Mouse (Mus musculus) right cerebral cortex, postnatal 25 days (tissue): ENCODE measurements around the gene Epha6.
A peak's percentile ranks its signal among the peaks of the same experiment; 100 is the strongest.

Experiments used
- DNase-seq: peaks from one replicate; pipeline ENCODE4 v3.0.0; 2022

Epha6 gene

GRCm38 (mm10) chr16:60264719-60265508 is 340.4 kb downstream of the Epha6 start:
- no peak for DNase-seq

DNA sequence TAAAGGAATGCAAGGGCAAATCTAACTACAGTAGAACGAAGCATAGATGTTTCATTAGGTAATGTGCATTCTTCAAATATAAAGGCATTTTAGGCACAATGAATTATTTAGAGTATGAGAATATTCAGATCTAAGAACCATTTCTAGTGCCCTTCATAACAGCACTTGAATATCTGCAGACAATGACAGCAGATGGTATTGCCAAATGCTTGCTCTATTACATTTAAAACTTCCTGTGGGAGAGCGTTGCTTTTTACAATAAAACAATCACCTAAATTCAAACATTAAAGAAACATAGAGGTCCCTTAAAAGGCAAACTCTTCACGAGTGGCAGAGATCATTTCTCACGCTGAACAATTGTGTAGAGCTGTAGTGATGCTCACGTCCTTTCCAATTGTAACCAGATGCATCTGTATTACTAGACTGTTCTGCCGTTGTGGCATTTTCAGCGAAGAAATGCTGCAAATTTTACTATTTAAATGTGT is 347.1 kb downstream of the Epha6 start:
- no peak for DNase-seq

DNA sequence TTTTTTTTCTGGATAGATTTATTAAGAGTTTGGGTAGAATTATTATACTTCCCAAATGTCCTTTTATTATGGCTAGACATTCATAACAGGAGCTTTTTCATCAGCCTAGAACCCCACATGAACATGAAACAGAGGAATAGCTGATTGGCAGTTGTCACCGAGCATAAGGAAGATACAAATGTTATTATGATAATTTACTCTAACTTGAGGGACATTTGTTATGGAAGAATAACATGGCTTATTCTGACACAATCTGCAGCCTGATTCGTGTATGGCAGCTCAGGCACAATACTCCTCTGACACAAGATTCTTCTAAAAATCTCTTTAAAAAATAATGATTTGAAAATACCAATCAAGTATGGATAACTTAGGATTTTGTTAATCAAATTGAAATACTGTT is 347.7 kb downstream of the Epha6 start:
- DNase-seq: no peak

DNA sequence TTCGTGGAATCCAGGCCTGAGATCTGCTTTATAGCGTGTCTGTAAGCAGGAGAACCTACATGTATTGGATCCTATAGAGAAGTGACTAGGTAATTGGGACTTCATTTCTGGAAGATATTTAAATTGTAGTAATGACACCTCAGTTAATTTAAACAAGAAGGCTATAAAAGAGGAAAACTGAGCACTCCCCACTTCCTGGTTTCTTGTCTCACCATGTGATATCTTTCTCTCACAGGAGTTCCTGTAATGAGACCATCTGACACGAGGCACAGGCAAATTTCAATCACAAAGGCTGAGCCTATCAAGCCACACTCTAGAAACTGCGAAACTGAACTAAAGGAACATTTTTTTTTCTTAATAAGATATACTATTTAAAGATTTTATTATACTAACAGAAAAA is 348.3 kb downstream of the Epha6 start:
- no peak for DNase-seq

DNA sequence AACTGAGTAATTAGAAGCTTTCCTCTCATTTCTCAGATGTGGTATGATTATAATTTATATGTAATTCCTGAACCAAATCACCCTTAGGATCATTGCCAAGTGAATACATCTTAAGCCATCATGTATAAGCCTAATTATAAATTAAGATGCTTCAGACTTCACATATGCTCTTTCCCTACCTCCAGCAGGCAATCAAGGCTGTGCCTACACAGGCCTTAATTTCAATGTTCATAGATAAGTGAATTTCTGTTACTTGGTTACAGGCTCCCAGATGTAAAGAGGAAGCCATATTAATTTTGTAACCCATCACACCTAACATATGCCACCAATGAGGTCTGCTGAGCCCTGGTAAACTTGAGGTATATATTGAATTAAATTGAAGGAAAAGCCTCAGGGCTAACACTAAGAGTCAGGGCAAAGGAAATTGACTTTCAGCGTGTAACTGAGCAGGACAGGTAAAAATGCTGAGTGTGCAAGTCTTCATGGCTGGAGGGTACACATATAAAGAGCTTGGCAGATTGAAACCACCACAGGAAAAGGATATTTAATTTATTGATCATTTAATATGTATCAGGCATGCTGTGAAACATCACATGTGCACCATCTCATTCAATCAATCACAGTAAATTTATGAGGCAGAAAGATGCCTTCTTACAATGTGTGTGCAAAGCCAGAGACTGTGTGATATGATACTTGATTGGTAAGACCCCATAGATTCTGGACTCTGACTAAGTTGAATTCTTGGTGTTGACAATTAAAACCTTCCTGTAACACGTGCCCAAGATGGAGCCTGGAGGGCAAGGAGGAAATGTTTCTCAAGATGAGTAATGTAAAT is 365.8 kb downstream of the Epha6 start:
- DNase-seq: no peak

- no peak for DNase-seq
These were observed 371.2 kb downstream of the Epha6 start for GRCm38 (mm10) chr16:60233985-60234766.

GRCm38 (mm10) chr16:60232982-60233381 is 372.3 kb downstream of the Epha6 start:
- no peak for DNase-seq

- DNase-seq: no peak
These were observed 396.2 kb downstream of the Epha6 start for GRCm38 (mm10) chr16:60209151-60209550.

- no peak for DNase-seq
These were observed 429.8 kb downstream of the Epha6 start for GRCm38 (mm10) chr16:60175580-60175979.

GRCm38 (mm10) chr16:60152439-60152838 is 452.9 kb downstream of the Epha6 start:
- no peak for DNase-seq

- no peak for DNase-seq
These were observed 461.0 kb downstream of the Epha6 start for GRCm38 (mm10) chr16:60144370-60144769.

GRCm38 (mm10) chr16:60121435-60121834 is 483.9 kb downstream of the Epha6 start:
- DNase-seq: no peak

DNA sequence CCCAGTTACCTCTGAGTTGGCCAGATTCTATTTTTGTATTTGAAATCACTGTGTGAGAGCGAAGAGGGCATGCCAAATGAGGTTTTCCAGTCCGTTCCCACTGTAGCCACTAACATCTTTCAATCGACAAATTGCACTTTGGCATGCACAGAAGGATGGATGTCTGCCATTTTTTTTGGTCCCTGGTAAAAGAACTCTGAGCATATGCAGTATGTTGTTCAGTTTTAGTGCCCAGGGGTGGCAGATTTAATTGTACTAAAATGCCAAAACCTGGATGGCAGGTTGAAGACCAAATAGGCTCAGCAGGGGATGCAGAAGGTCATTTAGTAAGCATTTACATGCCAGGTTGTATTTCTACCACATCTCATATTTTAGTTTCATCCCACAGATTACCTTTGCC is 503.1 kb downstream of the Epha6 start:
- DNase-seq: no peak

- no peak for DNase-seq
These were observed 510.0 kb downstream of the Epha6 start for GRCm38 (mm10) chr16:60095333-60095732.

DNA sequence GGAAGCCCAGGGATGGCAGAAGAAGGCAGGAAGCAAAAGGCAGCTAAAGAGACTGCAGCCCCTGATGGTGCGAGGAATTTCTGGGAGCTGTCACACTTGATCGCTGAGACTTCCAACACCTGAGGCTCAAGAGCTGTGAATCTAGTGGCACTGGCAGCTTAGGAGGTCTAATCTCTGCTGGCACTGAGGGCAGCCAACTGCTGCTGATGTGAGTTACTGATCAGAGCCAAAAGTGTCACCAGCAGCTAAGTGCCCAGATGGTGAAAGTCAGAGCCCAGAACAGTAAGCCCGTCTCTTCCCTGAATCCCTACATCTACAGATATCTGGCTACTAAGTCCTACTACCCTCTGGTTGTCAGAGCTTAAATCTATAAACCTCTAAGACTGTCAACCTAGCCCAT is 518.4 kb downstream of the Epha6 start:
- DNase-seq: no peak

DNA sequence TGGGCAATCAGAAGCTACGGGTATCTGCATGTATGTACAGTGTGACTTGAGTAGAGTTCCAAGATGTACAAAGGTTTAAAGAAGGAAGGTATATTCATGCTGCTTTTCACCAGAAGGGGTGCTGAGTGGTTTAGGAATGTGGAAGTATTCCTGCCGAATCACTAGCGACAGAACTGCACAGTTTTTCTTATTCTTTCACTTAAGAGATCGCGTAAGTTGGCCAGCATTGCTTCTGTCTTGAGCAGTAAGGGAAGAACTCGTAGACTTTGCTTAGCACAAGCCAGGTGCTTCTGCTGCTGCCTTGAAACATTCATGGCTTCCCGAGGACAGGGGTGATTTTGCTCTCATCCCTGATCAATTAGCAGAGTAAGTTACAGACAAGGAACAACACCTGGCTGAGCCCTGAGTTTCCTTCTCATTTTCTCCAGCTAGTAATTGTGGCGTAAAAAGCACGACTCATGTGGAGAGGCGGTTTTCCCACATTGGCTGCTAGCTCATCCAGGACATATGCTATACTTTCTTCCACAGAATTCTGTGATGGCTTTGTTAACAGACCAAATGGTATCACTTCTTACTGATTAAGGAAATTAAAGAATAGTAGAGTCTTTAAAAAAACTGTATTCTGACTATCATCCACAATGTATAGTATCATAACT is 534.7 kb downstream of the Epha6 start:
- DNase-seq: peak; percentile 25

DNA sequence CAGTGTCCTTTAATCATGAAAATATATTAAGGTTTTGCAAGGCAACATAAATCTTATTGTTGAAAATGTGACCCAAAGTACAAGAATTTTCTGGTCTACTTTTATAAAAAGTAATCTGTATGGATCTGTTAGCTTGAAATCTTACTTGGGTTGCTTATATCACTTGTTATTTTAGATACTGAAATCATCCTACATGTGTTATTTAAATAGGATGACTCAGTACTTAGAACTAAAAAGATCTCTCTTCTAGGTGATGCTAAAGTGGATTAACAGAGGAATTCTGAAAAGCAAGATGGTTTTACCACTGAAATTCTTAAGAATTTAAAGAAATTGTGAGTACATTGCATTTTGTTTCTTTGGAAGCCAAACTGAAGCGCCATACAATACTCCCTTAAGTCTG is 561.5 kb downstream of the Epha6 start:
- no peak for DNase-seq

DNA sequence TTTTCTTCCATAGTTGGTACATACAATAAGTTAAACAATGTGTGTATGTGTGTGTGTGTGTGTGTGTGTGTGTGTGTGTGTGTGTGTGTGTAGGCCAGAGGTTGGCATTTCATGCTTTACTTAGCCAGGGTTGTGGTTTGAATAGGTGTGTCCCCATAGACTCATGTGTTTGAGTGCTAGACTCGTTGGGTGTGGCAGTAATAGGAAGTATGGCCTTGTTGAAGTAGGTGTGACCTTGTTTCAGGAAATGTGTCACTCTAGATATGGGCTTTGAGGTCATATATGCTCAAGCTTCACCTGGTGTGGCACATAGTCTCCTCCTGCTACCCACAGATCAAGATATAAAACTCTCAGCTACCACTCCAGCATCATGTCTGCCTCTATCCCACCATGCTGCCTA is 577.0 kb downstream of the Epha6 start:
- DNase-seq: no peak

DNA sequence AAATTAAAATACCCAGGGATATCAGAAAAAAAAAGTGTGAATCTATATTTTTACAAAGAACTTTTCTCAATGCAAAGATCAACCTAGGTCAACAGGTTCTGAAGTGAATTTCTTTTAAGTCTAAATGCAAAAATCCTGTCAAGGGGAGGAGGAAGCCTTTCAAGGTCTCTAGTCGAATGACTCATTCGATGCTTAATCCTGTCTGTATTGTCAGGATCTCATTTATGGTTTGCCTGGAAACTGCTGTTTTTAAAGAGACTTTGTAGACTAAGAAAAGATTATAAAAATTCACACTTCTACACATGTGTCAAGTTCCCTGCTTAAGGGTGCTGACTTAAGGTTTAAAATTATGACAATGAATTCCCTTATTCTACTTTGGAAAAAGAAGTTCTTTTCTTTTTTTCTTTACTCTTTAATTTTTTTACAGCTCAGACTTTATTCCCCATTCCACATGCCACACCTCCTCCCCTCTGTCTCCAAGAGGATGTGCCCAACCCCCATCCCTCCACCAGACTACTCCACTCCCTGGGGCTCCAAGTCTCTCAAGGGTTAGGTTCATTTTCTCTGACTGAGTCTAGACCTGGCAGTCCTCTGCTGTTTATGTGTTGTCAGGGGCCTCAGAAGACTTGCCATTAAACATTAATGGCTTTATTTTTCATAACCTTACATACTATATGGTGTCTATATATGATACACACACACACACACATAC is 598.3 kb downstream of the Epha6 start:
- no peak for DNase-seq

GRCm38 (mm10) chr16:59969816-59970215 is 635.5 kb downstream of the Epha6 start:
- no peak for DNase-seq

DNA sequence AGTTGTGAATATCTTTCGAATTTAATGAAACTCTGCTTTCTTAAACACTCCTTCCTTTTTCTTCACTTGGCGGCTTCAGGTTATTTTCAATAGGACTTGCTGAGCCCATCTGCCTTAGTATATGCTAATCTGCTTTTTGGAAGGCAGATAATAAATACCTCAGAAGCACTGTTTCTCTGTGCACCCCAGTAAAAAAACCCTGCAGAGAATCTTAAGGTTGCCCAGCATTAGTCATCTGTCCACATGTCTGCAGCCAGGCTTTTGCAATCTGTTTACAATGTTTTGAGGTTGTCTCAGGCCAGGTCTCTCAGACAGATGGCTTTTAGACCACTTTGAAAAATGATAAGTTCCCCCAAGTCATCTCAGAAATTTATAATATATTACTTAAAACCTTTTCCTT is 649.6 kb downstream of the Epha6 start:
- no peak for DNase-seq

DNA sequence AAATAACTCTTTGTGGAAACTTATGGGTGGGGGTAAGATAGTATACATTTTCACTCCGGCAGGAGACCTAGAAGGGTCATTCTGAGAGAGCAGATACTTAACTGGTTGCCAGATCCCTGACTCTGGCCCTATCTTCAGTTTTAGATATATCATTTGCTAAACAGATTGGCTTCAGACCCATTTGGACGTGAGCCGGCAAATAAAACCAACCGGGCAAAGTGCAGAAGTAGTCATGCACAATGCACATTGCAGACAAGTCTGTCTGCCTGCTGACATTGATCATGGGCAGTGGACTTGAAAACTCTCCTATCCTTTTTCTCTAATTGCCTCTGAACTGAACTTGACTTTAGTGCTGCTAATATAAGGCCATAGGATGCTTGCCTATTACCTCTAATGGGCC is 681.6 kb downstream of the Epha6 start:
- DNase-seq: no peak
